Mouse (Mus musculus): ENCODE data around the gene Olfr1222. TPM values are rescaled to one million over a fixed set of nuclear protein-coding genes. Genes with fewer than 3 reads are reported as not detected.

The Olfr1222 gene
- total and polyA plus RNA-seq, 2 experiments from 2014 or later = not detected

- DNase-seq (ENCODE audit: low spot score) (no peak), ATAC-seq (ENCODE audit: low FRiP score) (no peak)
- 74% methylated on average over 3 of the region's 3 CpGs for WGBS
- Histone ChIP-seq H3K27ac (ENCODE audit: low read depth, low read length) (no peak within 1 kb of the TSS), H3K4me1 (ENCODE audit: insufficient read depth, low read length) (no peaks in the 10 kb centered on the region), H3K4me2 (ENCODE audit: low read depth, low read length, poor library complexity, severe bottlenecking) (no peak within 1 kb of the TSS), H3K27me3 (ENCODE audit: insufficient read depth, low read length) (no peaks in the 10 kb centered on the region), H3K9me3 (ENCODE audit: low read length) (no peaks in the 10 kb centered on the region), H3K36me3 (ENCODE audit: insufficient read depth, low read length) (no peaks in the 10 kb centered on the region), H3K4me3 (ENCODE audit: low read depth, low read length) (no peak within 1 kb of the TSS), H3K9ac (replicated peaks; ENCODE audit: low read length, poor library complexity, severe bottlenecking) (no peak within 1 kb of the TSS)
- TF ChIP-seq CTCF (IDR thresholded peaks at IDR 0.05) = no peak
Measured at GRCm38 (mm10) chr2:89106735-89107134, 26.1 kb downstream of the Olfr1222 start, which contains the start of gene Olfr1220. TSS of gene Olfr1220 (minus strand) at chr2:89106835.

- H3K9me3 ChIP-seq (ENCODE audit: low read length) = no peaks in the 10 kb centered on the region
- H3K4me1 ChIP-seq (ENCODE audit: insufficient read depth, low read length) = no peaks in the 10 kb centered on the region
- no peaks in the 10 kb centered on the region for H3K36me3 ChIP-seq (ENCODE audit: insufficient read depth, low read length)
- DNase-seq (ENCODE audit: low spot score) (no peak), ATAC-seq (ENCODE audit: low FRiP score) (no peak)
- H3K27me3 ChIP-seq (ENCODE audit: insufficient read depth, low read length) = no peaks in the 10 kb centered on the region
- no peak overlapping the region for H3K27ac ChIP-seq (ENCODE audit: low read depth, low read length)
- H3K4me2 ChIP-seq (ENCODE audit: low read depth, low read length, poor library complexity, severe bottlenecking) = no peak overlapping the region
- H3K9ac ChIP-seq (replicated peaks; ENCODE audit: low read length, poor library complexity, severe bottlenecking) = no peak overlapping the region
- H3K4me3 ChIP-seq (ENCODE audit: low read depth, low read length) = no peak overlapping the region
- no peak for TF ChIP-seq CTCF (IDR thresholded peaks at IDR 0.05)
Measured at GRCm38 (mm10) chr2:89105651-89106050, 27.2 kb downstream of the Olfr1222 start.

GRCm38 (mm10) chr2:89093848-89094247, 39.0 kb downstream of the Olfr1222 start:
- Histone ChIP-seq H3K4me1 (ENCODE audit: insufficient read depth, low read length) (no peaks in the 10 kb centered on the region), H3K36me3 (ENCODE audit: insufficient read depth, low read length) (no peaks in the 10 kb centered on the region), H3K27me3 (ENCODE audit: insufficient read depth, low read length) (no peaks in the 10 kb centered on the region), H3K27ac (ENCODE audit: low read depth, low read length) (no peak overlapping the region), H3K9me3 (ENCODE audit: low read length) (no peaks in the 10 kb centered on the region), H3K4me3 (ENCODE audit: low read depth, low read length) (no peak overlapping the region), H3K4me2 (ENCODE audit: low read depth, low read length, poor library complexity, severe bottlenecking) (no peak overlapping the region), H3K9ac (replicated peaks; ENCODE audit: low read length, poor library complexity, severe bottlenecking) (no peak overlapping the region)
- ATAC-seq (ENCODE audit: low FRiP score) (no peak), DNase-seq (ENCODE audit: low spot score) (no peak)
- WGBS = 92% methylated on average over 1 of the region's 1 CpGs
- no peak for TF ChIP-seq CTCF (IDR thresholded peaks at IDR 0.05)

GRCm38 (mm10) chr2:89083413-89083812, 49.4 kb downstream of the Olfr1222 start, which contains the start of gene Olfr1219:
TSS of gene Olfr1219 (minus strand) at chr2:89083513.
- no peak for TF ChIP-seq CTCF (IDR thresholded peaks at IDR 0.05)
- ATAC-seq (ENCODE audit: low FRiP score) = no peak
- H3K36me3 ChIP-seq (ENCODE audit: insufficient read depth, low read length) = no peaks in the 10 kb centered on the region
- DNase-seq (ENCODE audit: low spot score) = no peak
- no peak within 1 kb of the TSS for H3K4me2 ChIP-seq (ENCODE audit: low read depth, low read length, poor library complexity, severe bottlenecking)
- no peaks in the 10 kb centered on the region for H3K9me3 ChIP-seq (ENCODE audit: low read length)
- no peaks in the 10 kb centered on the region for H3K4me1 ChIP-seq (ENCODE audit: insufficient read depth, low read length)
- WGBS = 59% methylated on average over 1 of the region's 1 CpGs
- no peak within 1 kb of the TSS for H3K27ac ChIP-seq (ENCODE audit: low read depth, low read length)
- no peaks in the 10 kb centered on the region for H3K27me3 ChIP-seq (ENCODE audit: insufficient read depth, low read length)
- no peak within 1 kb of the TSS for H3K4me3 ChIP-seq (ENCODE audit: low read depth, low read length)
- no peak within 1 kb of the TSS for H3K9ac ChIP-seq (replicated peaks; ENCODE audit: low read length, poor library complexity, severe bottlenecking)

- Histone ChIP-seq H3K4me1 (ENCODE audit: insufficient read depth, low read length) (no peaks in the 10 kb centered on the region), H3K27ac (ENCODE audit: low read depth, low read length) (no peak overlapping the region), H3K4me3 (ENCODE audit: low read depth, low read length) (no peak overlapping the region), H3K4me2 (ENCODE audit: low read depth, low read length, poor library complexity, severe bottlenecking) (no peak overlapping the region), H3K27me3 (ENCODE audit: insufficient read depth, low read length) (no peaks in the 10 kb centered on the region), H3K9me3 (ENCODE audit: low read length) (no peaks in the 10 kb centered on the region), H3K9ac (replicated peaks; ENCODE audit: low read length, poor library complexity, severe bottlenecking) (no peak overlapping the region), H3K36me3 (ENCODE audit: insufficient read depth, low read length) (no peaks in the 10 kb centered on the region)
- ATAC-seq (ENCODE audit: low FRiP score) (no peak), DNase-seq (ENCODE audit: low spot score) (no peak)
- no peak for TF ChIP-seq CTCF (IDR thresholded peaks at IDR 0.05)
Measured at GRCm38 (mm10) chr2:89081487-89081886, 51.4 kb downstream of the Olfr1222 start.

Other genes starting within 250 kb of the Olfr1222 start
- not detected in 2 replicates for gene Olfr1208, start 230.7 kb downstream of the Olfr1222 start, total RNA-seq (2014; rRNA removed)
- not detected in 2 replicates for gene Olfr1208, start 230.7 kb downstream of the Olfr1222 start, polyA plus RNA-seq (2015; fragmentation: Nextera tagmentation; extraction: Ambion mirVana)
- gene Olfr1209, start 217.9 kb downstream of the Olfr1222 start, total RNA-seq (2014; rRNA removed) = not detected in 2 replicates
- gene Olfr1209, start 217.9 kb downstream of the Olfr1222 start, polyA plus RNA-seq (2015; fragmentation: Nextera tagmentation; extraction: Ambion mirVana) = not detected in 2 replicates
- gene Olfr1211, start 194.9 kb downstream of the Olfr1222 start, total RNA-seq (2014; rRNA removed) = not detected in 2 replicates
- gene Olfr1211, start 194.9 kb downstream of the Olfr1222 start, polyA plus RNA-seq (2015; fragmentation: Nextera tagmentation; extraction: Ambion mirVana) = not detected in 2 replicates
- gene Olfr1212, start 179.1 kb downstream of the Olfr1222 start, total RNA-seq (2014; rRNA removed) = not detected in 2 replicates
- not detected in 2 replicates for gene Olfr1212, start 179.1 kb downstream of the Olfr1222 start, polyA plus RNA-seq (2015; fragmentation: Nextera tagmentation; extraction: Ambion mirVana)
- not detected in 2 replicates for gene Gm13762, start 152.8 kb downstream of the Olfr1222 start, total RNA-seq (2014; rRNA removed)
- not detected in 2 replicates for gene Gm13762, start 152.8 kb downstream of the Olfr1222 start, polyA plus RNA-seq (2015; fragmentation: Nextera tagmentation; extraction: Ambion mirVana)
- not detected in 2 replicates for gene Olfr1214, start 140.4 kb downstream of the Olfr1222 start, total RNA-seq (2014; rRNA removed)
- gene Olfr1214, start 140.4 kb downstream of the Olfr1222 start, polyA plus RNA-seq (2015; fragmentation: Nextera tagmentation; extraction: Ambion mirVana) = not detected in 2 replicates
- not detected in 2 replicates for gene Olfr1215, start 126.1 kb downstream of the Olfr1222 start, total RNA-seq (2014; rRNA removed)
- gene Olfr1215, start 126.1 kb downstream of the Olfr1222 start, polyA plus RNA-seq (2015; fragmentation: Nextera tagmentation; extraction: Ambion mirVana) = not detected in 2 replicates
- not detected in 2 replicates for gene Olfr1216, start 114.7 kb downstream of the Olfr1222 start, total RNA-seq (2014; rRNA removed)
- not detected in 2 replicates for gene Olfr1216, start 114.7 kb downstream of the Olfr1222 start, polyA plus RNA-seq (2015; fragmentation: Nextera tagmentation; extraction: Ambion mirVana)
- gene Olfr1217, start 101.0 kb downstream of the Olfr1222 start, total RNA-seq (2014; rRNA removed) = not detected in 2 replicates
- gene Olfr1217, start 101.0 kb downstream of the Olfr1222 start, polyA plus RNA-seq (2015; fragmentation: Nextera tagmentation; extraction: Ambion mirVana) = not detected in 2 replicates
- gene Olfr1218, start 71.9 kb downstream of the Olfr1222 start, total RNA-seq (2014; rRNA removed) = not detected in 2 replicates
- not detected in 2 replicates for gene Olfr1218, start 71.9 kb downstream of the Olfr1222 start, polyA plus RNA-seq (2015; fragmentation: Nextera tagmentation; extraction: Ambion mirVana)
- gene Olfr1219, start 49.5 kb downstream of the Olfr1222 start, total RNA-seq (2014; rRNA removed) = not detected in 2 replicates
- not detected in 2 replicates for gene Olfr1219, start 49.5 kb downstream of the Olfr1222 start, polyA plus RNA-seq (2015; fragmentation: Nextera tagmentation; extraction: Ambion mirVana)
- gene Olfr1220, start 26.2 kb downstream of the Olfr1222 start, total RNA-seq (2014; rRNA removed) = not detected in 2 replicates
- not detected in 2 replicates for gene Olfr1220, start 26.2 kb downstream of the Olfr1222 start, polyA plus RNA-seq (2015; fragmentation: Nextera tagmentation; extraction: Ambion mirVana)
- gene Olfr1221, start 15.8 kb downstream of the Olfr1222 start, total RNA-seq (2014; rRNA removed) = not detected in 2 replicates
- gene Olfr1221, start 15.8 kb downstream of the Olfr1222 start, polyA plus RNA-seq (2015; fragmentation: Nextera tagmentation; extraction: Ambion mirVana) = not detected in 2 replicates
- gene Olfr1223, start 18.5 kb upstream of the Olfr1222 start, total RNA-seq (2014; rRNA removed) = not detected in 2 replicates
- gene Olfr1223, start 18.5 kb upstream of the Olfr1222 start, polyA plus RNA-seq (2015; fragmentation: Nextera tagmentation; extraction: Ambion mirVana) = not detected in 2 replicates
- gene Olfr1224-ps1, start 31.0 kb upstream of the Olfr1222 start, total RNA-seq (2014; rRNA removed) = not detected in 2 replicates
- not detected in 2 replicates for gene Olfr1224-ps1, start 31.0 kb upstream of the Olfr1222 start, polyA plus RNA-seq (2015; fragmentation: Nextera tagmentation; extraction: Ambion mirVana)
- gene Olfr1225, start 41.6 kb upstream of the Olfr1222 start, total RNA-seq (2014; rRNA removed) = not detected in 2 replicates
- gene Olfr1225, start 41.6 kb upstream of the Olfr1222 start, polyA plus RNA-seq (2015; fragmentation: Nextera tagmentation; extraction: Ambion mirVana) = not detected in 2 replicates
- gene Olfr1226, start 67.0 kb upstream of the Olfr1222 start, total RNA-seq (2014; rRNA removed) = not detected in 2 replicates
- gene Olfr1226, start 67.0 kb upstream of the Olfr1222 start, polyA plus RNA-seq (2015; fragmentation: Nextera tagmentation; extraction: Ambion mirVana) = not detected in 2 replicates
- gene Olfr1228, start 121.0 kb upstream of the Olfr1222 start, total RNA-seq (2014; rRNA removed) = not detected in 2 replicates
- not detected in 2 replicates for gene Olfr1228, start 121.0 kb upstream of the Olfr1222 start, polyA plus RNA-seq (2015; fragmentation: Nextera tagmentation; extraction: Ambion mirVana)
- gene Olfr1229, start 155.0 kb upstream of the Olfr1222 start, total RNA-seq (2014; rRNA removed) = not detected in 2 replicates
- gene Olfr1229, start 155.0 kb upstream of the Olfr1222 start, polyA plus RNA-seq (2015; fragmentation: Nextera tagmentation; extraction: Ambion mirVana) = not detected in 2 replicates
- gene Olfr1230, start 164.2 kb upstream of the Olfr1222 start, total RNA-seq (2014; rRNA removed) = not detected in 2 replicates
- gene Olfr1230, start 164.2 kb upstream of the Olfr1222 start, polyA plus RNA-seq (2015; fragmentation: Nextera tagmentation; extraction: Ambion mirVana) = not detected in 2 replicates
- gene Olfr1231, start 174.0 kb upstream of the Olfr1222 start, total RNA-seq (2014; rRNA removed) = not detected in 2 replicates
- gene Olfr1231, start 174.0 kb upstream of the Olfr1222 start, polyA plus RNA-seq (2015; fragmentation: Nextera tagmentation; extraction: Ambion mirVana) = not detected in 2 replicates
- not detected in 2 replicates for gene Olfr1232, start 196.6 kb upstream of the Olfr1222 start, total RNA-seq (2014; rRNA removed)
- not detected in 2 replicates for gene Olfr1232, start 196.6 kb upstream of the Olfr1222 start, polyA plus RNA-seq (2015; fragmentation: Nextera tagmentation; extraction: Ambion mirVana)
- not detected in 2 replicates for gene Olfr1233, start 209.3 kb upstream of the Olfr1222 start, total RNA-seq (2014; rRNA removed)
- not detected in 2 replicates for gene Olfr1233, start 209.3 kb upstream of the Olfr1222 start, polyA plus RNA-seq (2015; fragmentation: Nextera tagmentation; extraction: Ambion mirVana)
- gene Olfr1234, start 231.8 kb upstream of the Olfr1222 start, total RNA-seq (2014; rRNA removed) = not detected in 2 replicates
- not detected in 2 replicates for gene Olfr1234, start 231.8 kb upstream of the Olfr1222 start, polyA plus RNA-seq (2015; fragmentation: Nextera tagmentation; extraction: Ambion mirVana)